Mouse (Mus musculus) ES-E14 (cell line): ENCODE measurements at regions not wholly inside any gene's neighbourhood (a gene's known extent, or its start where the extent isn't known, plus 50 kb on each side); places are given as distances from the start of the nearest gene placed in this dataset.

ENCODE experiments used
- DNase-seq: peaks from one replicate; pipeline ENCODE4 v3.0.0-alpha.2; 2013; ENCODE audit warnings: low read depth, low spot score
- H3K27ac ChIP-seq: 2 replicates; pipeline ENCODE4 v1.5.1; 2012; ENCODE audit warnings: low read depth, mild to moderate bottlenecking, low read length, moderate library complexity, mixed read lengths; ENCODE audit not compliant: poor library complexity, insufficient read depth, severe bottlenecking
- H3K36me3 ChIP-seq: 2 replicates; pipeline ENCODE4 v1.6.1; 2012; ENCODE audit warnings: mild to moderate bottlenecking, low read length, moderate library complexity, mixed read lengths; ENCODE audit not compliant: control insufficient read depth, poor library complexity, insufficient read depth, severe bottlenecking
- H3K4me1 ChIP-seq, 2 experiments: fragments of 150-350 bp in 1 of 2; sonication (generic) in 1 of 2; 2 replicates each; pipeline ENCODE4 v1.6.1; 2012; ENCODE audit warnings: low read length in 2 of 2, mild to moderate bottlenecking in 1 of 2, mixed read lengths in 1 of 2; ENCODE audit not compliant: control insufficient read depth in 2 of 2, insufficient read depth in 2 of 2, poor library complexity in 1 of 2
- H3K4me3 ChIP-seq, 2 experiments: fragments of 150-350 bp in 1 of 2; sonication (generic) in 1 of 2; 2 replicates each; pipeline ENCODE4 v1.5.1; 2012; ENCODE audit warnings: low read length in 2 of 2, low read depth in 1 of 2, mild to moderate bottlenecking in 1 of 2, mixed read lengths in 1 of 2; ENCODE audit not compliant: insufficient read depth in 1 of 2, poor library complexity in 1 of 2, severe bottlenecking in 1 of 2
- H3K9ac ChIP-seq: 2 replicates; pipeline ENCODE4 v1.6.1; 2012; ENCODE audit warnings: low read depth, mild to moderate bottlenecking, low read length, mixed read lengths; ENCODE audit not compliant: poor library complexity, insufficient read depth, severe bottlenecking
- H3K9me3 ChIP-seq: fragments of 150-350 bp; sonication (generic); 2 replicates; pipeline ENCODE4 v1.6.1; 2012; ENCODE audit warnings: low read depth, mild to moderate bottlenecking, low read length; ENCODE audit not compliant: control insufficient read depth, insufficient read depth
- CHD2 ChIP-seq: IDR thresholded peaks from 2 replicates; pipeline ENCODE4 v1.6.1; 2014; ENCODE audit warnings: mild to moderate bottlenecking, low read depth, low read length, inconsistent platforms
- HCFC1 ChIP-seq: IDR thresholded peaks from 2 replicates; pipeline ENCODE4 v1.6.1; 2012; ENCODE audit warnings: low read length, inconsistent platforms, borderline replicate concordance; ENCODE audit not compliant: insufficient read depth
- MAFK ChIP-seq: IDR thresholded peaks from 2 replicates; pipeline ENCODE4 v1.6.1; 2014; ENCODE audit warnings: mild to moderate bottlenecking, low read depth, low read length, inconsistent platforms; ENCODE audit not compliant: insufficient read depth
- ZC3H11A ChIP-seq: IDR thresholded peaks from 2 replicates; pipeline ENCODE4 v1.6.1; 2012; ENCODE audit warnings: low read depth, mild to moderate bottlenecking, inconsistent platforms, low read length, borderline replicate concordance
- ZNF384 ChIP-seq: IDR thresholded peaks from 2 replicates; pipeline ENCODE4 v1.6.1; 2012; ENCODE audit warnings: low read depth, low read length, inconsistent platforms
- in situ Hi-C, 2 experiments: fragments of 600-800 bp; cut with MboI; formaldehyde crosslinking; loops; one replicate each; pipeline ENCODE4 v1.15.1; 2025; ENCODE audit warnings: low sequenced_read_pairs in 2 of 2, inconsistent platforms in 1 of 2; ENCODE audit not compliant: unreplicated experiment in 2 of 2

GRCm38 (mm10) chr7:69583901-69584300, 782.6 kb downstream of the Nr2f2 start:
- DNase-seq: peak; percentile 17
- no peak for TF ChIP-seq ZC3H11A
- TF ChIP-seq ZNF384: no peak
- TF ChIP-seq HCFC1: no peak
- no peak for TF ChIP-seq CHD2
- TF ChIP-seq MAFK: no peak
- no peaks in the 10 kb centered on the region for H3K36me3 ChIP-seq
- in situ Hi-C loops: no loop called here
- H3K4me3 ChIP-seq: no peak overlapping the region
- no peak overlapping the region for H3K9ac ChIP-seq
- H3K9me3 ChIP-seq: no peaks in the 10 kb centered on the region
- no peaks in the 10 kb centered on the region for H3K4me1 ChIP-seq
- no peak overlapping the region for H3K27ac ChIP-seq

- Histone ChIP-seq H3K4me3 (no peak overlapping the region), H3K27ac (no peak overlapping the region), H3K9ac (no peak overlapping the region), H3K36me3 (no peaks in the 10 kb centered on the region), H3K9me3 (no peaks in the 10 kb centered on the region), H3K4me1 (no peaks in the 10 kb centered on the region)
- no peak for TF ChIP-seq MAFK
- no peak for TF ChIP-seq HCFC1
- no peak for TF ChIP-seq ZNF384
- TF ChIP-seq CHD2: no peak
- in situ Hi-C loops: no loop called here
- DNase-seq: no peak
Observed at GRCm38 (mm10) chr7:69581668-69582067, 784.9 kb downstream of the Nr2f2 start.

DNA sequence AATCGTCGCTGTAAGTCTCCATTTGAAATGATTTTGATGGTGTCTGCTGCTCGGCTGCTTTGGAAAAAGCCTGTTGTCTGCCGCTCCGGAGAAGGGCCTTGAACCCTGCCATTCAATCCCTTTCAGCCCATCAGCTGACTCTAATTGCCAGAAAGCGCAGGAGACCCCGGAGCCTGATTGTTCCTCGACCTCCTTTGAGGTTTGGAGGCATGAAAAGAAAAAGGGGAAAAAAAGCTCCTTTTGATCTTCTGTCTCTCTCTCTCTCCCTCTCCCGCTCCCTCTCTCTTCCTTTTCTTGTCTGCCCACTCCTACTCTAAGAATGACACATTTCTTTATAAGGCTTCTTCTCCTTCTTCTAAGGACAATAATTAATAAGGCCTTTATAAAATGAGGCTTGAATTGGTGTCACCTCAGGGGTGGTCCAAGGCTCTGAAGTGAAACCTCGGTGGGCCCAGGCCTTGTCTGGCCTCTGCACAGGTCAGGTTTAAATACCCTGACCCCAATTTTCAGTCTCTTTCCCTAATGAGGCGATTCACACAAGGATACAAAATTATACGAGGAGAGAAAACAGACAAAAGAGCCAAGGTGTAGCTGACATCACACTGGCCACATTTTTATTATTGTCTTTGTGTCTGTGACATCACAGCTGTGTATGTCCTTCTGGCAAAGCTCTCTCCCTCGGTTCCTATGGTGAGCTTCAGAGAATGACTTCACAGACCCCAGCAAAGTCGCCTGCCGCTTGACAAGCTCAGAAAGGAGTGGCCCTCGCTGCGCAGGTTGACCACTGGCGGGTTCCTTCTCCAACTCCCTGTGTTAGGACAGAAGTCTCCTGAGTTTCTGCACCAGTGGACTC, 787.4 kb downstream of the Nr2f2 start:
- Histone ChIP-seq H3K9ac (no peak overlapping the region), H3K4me1 (no peaks in the 10 kb centered on the region), H3K9me3 (no peaks in the 10 kb centered on the region), H3K4me3 (no peak overlapping the region), H3K36me3 (no peaks in the 10 kb centered on the region), H3K27ac (no peak overlapping the region)
- DNase-seq: no peak
- TF ChIP-seq ZNF384 (no peak), MAFK (no peak), CHD2 (no peak), ZC3H11A (no peak), HCFC1 (no peak)
- in situ Hi-C loops: no loop called here

DNA sequence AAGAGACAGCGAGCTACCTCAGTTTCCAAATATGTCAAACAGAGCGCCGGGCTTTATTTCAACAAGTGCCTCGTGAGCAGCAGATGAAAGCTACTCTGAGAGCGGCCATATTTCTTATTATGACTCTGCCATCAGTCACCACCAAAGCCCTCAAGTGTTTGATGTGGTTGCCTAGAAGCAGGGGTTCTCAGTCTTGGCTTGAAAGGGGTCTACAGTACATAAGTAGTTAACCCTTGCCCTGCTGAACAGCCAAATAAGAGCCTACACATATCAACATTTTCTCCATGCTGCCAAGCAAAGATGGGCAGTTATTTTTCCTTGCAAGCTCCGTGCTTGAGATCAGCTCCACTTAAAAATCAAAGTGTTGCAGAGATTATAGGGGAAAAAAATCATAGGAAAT, 788.8 kb downstream of the Nr2f2 start:
- H3K9me3 ChIP-seq: no peaks in the 10 kb centered on the region
- H3K4me1 ChIP-seq: no peaks in the 10 kb centered on the region
- DNase-seq: no peak
- H3K9ac ChIP-seq: no peak overlapping the region
- no peak overlapping the region for H3K4me3 ChIP-seq
- TF ChIP-seq MAFK: no peak
- no peak for TF ChIP-seq ZNF384
- no peak for TF ChIP-seq CHD2
- no peak for TF ChIP-seq HCFC1
- TF ChIP-seq ZC3H11A: no peak
- no peak overlapping the region for H3K27ac ChIP-seq
- no peaks in the 10 kb centered on the region for H3K36me3 ChIP-seq
- in situ Hi-C loops: no loop called here
